Mouse (Mus musculus): Measurements from ENCODE around the gene Nr1i3. TPM values are rescaled to one million over a fixed set of nuclear protein-coding genes. Genes with fewer than 3 reads are reported as not detected.

The Nr1i3 gene
- 0.17 and 0.23 TPM in 2 replicates for polyA plus RNA-seq (2014; fragmentation: Nextera tagmentation; extraction: Ambion mirVana)

DNA sequence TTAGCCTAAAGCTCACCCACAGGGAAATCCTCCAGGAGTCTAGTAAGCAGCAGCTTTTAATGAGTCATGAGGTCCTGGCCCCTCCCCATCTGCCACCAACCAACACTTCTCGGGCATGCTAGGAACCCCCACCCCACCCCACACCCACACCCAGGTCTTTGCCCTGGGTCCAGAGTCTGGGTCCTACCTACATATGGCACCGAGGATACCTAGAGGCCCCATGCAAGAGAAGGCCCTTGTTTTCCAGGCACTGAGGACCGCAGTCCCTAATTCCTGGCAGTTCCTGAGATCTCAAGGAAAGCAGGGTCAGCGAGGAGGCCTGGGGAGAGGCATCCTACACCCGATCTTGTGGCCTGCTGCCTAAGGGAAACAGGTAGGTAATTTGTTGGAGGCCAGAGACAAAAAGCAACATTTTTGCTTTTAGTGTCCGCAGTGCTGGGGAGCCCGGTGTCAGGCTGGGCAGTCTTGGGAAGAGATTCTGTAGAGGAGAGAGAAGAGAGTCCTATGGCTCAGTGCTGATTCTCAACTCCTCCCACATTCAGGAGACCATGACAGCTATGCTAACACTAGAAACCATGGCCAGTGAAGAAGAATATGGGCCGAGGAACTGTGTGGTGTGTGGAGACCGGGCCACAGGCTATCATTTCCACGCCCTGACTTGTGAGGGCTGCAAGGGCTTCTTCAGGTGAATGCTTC, at the start of gene Nr1i3:
Nr1i3 (plus strand) TSS at position 170 of the 696 bp plus-strand sequence.
- Histone ChIP-seq H3K4me3 (ENCODE audit: low read depth, low read length) (no peak within 1 kb of the TSS), H3K36me3 (ENCODE audit: control insufficient read depth, insufficient read depth, low read length) (no peaks in the 10 kb centered on the region), H3K27me3 (ENCODE audit: control insufficient read depth, insufficient read depth, low read length) (no peaks in the 10 kb centered on the region), H3K4me1 (replicated peaks; ENCODE audit: control insufficient read depth, insufficient read depth, low read length) (no peaks in the 10 kb centered on the region), H3K4me2 (ENCODE audit: low read depth, low read length, severe bottlenecking) (no peak within 1 kb of the TSS), H3K9me3 (ENCODE audit: control insufficient read depth, low read length) (no peaks in the 10 kb centered on the region), H3K27ac (ENCODE audit: low read depth, low read length) (no peak within 1 kb of the TSS), H3K9ac (ENCODE audit: low read length) (no peak within 1 kb of the TSS)
- ATAC-seq (replicated peaks; ENCODE audit: low FRiP score), result no peak
- WGBS, result 71% methylated on average over 10 of the region's 10 CpGs
- no peak for DNase-seq (ENCODE audit: low spot score)

DNA sequence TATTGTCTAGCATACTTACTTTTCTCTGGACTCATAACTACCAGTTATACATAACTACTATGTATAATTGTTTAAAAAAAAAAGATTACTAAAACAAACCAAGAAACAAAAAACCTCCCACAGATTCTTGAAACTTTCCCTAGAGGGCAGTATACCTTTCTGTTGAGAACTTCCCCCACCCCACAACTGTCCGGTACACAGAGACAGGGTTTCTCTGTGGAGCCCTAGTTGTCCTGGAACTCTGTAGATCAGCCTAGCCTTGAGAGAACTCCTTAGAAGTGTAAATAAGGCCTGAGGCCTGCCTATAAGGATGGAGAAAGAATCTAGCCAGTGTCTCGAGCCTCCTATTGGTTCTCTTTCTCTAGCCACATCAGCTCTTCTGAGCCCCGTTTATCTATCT, 49.5 kb upstream of the Nr1i3 start:
- no peak overlapping the region for H3K9ac ChIP-seq (ENCODE audit: low read length)
- no peak overlapping the region for H3K27ac ChIP-seq (ENCODE audit: low read depth, low read length)
- DNase-seq (ENCODE audit: low spot score), result no peak
- no peak overlapping the region for H3K4me3 ChIP-seq (ENCODE audit: low read depth, low read length)
- no peaks in the 10 kb centered on the region for H3K36me3 ChIP-seq (ENCODE audit: control insufficient read depth, insufficient read depth, low read length)
- peaks cover 7% of the 10 kb centered on the region; the same call in 1 of the 2 replicates for H3K27me3 ChIP-seq (ENCODE audit: control insufficient read depth, insufficient read depth, low read length)
- peaks cover 5% of the 10 kb centered on the region for H3K4me1 ChIP-seq (replicated peaks; ENCODE audit: control insufficient read depth, insufficient read depth, low read length)
- 42% methylated on average over 3 of the region's 3 CpGs for WGBS
- ATAC-seq (replicated peaks; ENCODE audit: low FRiP score), result no peak
- no peak overlapping the region for H3K4me2 ChIP-seq (ENCODE audit: low read depth, low read length, severe bottlenecking)
- no peaks in the 10 kb centered on the region for H3K9me3 ChIP-seq (ENCODE audit: control insufficient read depth, low read length)

DNA sequence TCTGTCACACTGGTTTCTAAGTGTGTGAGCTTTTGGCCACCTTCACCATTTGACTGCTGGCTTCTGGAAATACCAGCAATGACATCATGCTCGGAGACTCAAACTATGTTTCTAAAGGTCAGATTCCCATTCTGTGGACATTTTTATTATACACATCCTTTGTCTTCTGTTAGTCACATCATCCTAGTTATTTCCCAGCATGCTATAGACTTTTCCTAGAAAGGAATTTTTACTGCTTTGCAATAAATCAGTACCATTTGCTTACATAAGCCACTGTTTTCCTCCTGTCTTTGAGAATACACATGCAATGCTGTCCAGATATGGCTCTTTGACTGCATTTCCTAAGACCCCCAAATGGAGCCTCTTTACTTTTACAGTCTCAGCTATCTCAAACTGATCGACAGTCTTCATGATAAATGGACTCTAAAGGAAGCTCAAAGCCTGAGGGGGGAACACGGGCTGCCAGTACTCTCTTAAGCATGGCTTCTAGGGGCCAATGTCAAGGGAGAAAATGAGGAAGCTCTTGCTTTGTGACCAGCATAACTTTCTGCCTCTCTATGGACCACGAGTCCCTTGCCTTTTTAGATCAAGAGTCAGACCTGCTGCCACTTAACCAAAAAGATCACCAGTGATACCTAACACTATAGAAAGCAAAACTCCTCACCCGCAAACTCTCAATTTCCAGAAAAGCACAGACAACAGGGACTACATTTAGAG, 48.0 kb upstream of the Nr1i3 start:
- no peaks in the 10 kb centered on the region for H3K36me3 ChIP-seq (ENCODE audit: control insufficient read depth, insufficient read depth, low read length)
- ATAC-seq (replicated peaks; ENCODE audit: low FRiP score) (no peak), DNase-seq (ENCODE audit: low spot score) (no peak)
- no peaks in the 10 kb centered on the region for H3K4me1 ChIP-seq (replicated peaks; ENCODE audit: control insufficient read depth, insufficient read depth, low read length)
- no peak overlapping the region for H3K4me2 ChIP-seq (ENCODE audit: low read depth, low read length, severe bottlenecking)
- 82% methylated on average over 5 of the region's 5 CpGs for WGBS
- H3K9ac ChIP-seq (ENCODE audit: low read length), result no peak overlapping the region
- no peaks in the 10 kb centered on the region for H3K27me3 ChIP-seq (ENCODE audit: control insufficient read depth, insufficient read depth, low read length)
- no peaks in the 10 kb centered on the region for H3K9me3 ChIP-seq (ENCODE audit: control insufficient read depth, low read length)
- no peak overlapping the region for H3K4me3 ChIP-seq (ENCODE audit: low read depth, low read length)
- no peak overlapping the region for H3K27ac ChIP-seq (ENCODE audit: low read depth, low read length)

DNA sequence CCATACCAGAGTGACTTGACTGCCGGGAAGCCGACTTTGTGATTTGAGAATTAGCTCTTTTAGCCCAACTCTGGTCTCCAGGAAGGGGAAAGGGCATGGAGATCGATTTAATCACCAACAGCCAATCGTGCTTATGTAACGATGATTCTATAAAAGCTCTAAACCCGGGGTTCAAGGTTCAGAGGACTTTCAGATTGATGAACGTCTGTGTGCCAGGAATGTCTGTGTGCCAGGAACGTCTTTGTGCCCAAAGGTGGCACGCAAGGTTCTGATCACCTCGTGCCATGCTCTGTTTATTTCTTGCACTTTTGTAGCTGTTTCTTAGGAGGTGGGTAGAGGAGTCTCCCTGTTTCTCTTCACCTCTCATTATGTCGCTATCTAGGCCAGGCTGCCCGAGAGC, 44.9 kb upstream of the Nr1i3 start:
- Histone ChIP-seq H3K4me2 (ENCODE audit: low read depth, low read length, severe bottlenecking) (no peak overlapping the region), H3K27me3 (ENCODE audit: control insufficient read depth, insufficient read depth, low read length) (no peaks in the 10 kb centered on the region), H3K4me3 (ENCODE audit: low read depth, low read length) (no peak overlapping the region), H3K36me3 (ENCODE audit: control insufficient read depth, insufficient read depth, low read length) (no peaks in the 10 kb centered on the region), H3K27ac (ENCODE audit: low read depth, low read length) (no peak overlapping the region), H3K4me1 (replicated peaks; ENCODE audit: control insufficient read depth, insufficient read depth, low read length) (no peaks in the 10 kb centered on the region), H3K9ac (ENCODE audit: low read length) (no peak overlapping the region), H3K9me3 (ENCODE audit: control insufficient read depth, low read length) (no peaks in the 10 kb centered on the region)
- DNase-seq (ENCODE audit: low spot score), result no peak
- no peak for ATAC-seq (replicated peaks; ENCODE audit: low FRiP score)
- 90% methylated on average over 12 of the region's 12 CpGs for WGBS

DNA sequence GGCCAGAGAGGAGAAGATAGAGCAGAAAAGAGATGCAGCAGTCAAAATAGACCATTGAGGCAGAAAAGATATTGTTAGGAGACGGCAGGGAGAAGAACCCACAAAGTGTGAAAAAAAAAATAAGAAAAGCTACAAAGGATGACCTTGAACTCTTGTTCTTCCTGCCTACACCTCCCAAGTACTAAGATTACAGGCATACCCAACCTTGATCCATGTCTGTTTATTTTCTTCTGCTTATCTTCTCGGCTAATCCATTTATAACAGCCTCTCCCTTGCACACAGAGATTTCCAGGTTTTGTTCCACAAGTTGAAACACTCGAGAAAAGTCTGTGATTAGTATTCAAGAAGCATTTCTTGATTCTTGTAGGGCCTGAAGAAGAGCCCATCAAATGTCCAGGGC, 43.9 kb upstream of the Nr1i3 start:
- DNase-seq (ENCODE audit: low spot score) (no peak), ATAC-seq (replicated peaks; ENCODE audit: low FRiP score) (no peak)
- no peak overlapping the region for H3K27ac ChIP-seq (ENCODE audit: low read depth, low read length)
- H3K27me3 ChIP-seq (ENCODE audit: control insufficient read depth, insufficient read depth, low read length), result no peaks in the 10 kb centered on the region
- no peak overlapping the region for H3K9ac ChIP-seq (ENCODE audit: low read length)
- no peak overlapping the region for H3K4me3 ChIP-seq (ENCODE audit: low read depth, low read length)
- H3K4me1 ChIP-seq (replicated peaks; ENCODE audit: control insufficient read depth, insufficient read depth, low read length), result no peaks in the 10 kb centered on the region
- no peak overlapping the region for H3K4me2 ChIP-seq (ENCODE audit: low read depth, low read length, severe bottlenecking)
- WGBS, result 66% methylated on average over 3 of the region's 3 CpGs
- no peaks in the 10 kb centered on the region for H3K36me3 ChIP-seq (ENCODE audit: control insufficient read depth, insufficient read depth, low read length)
- no peaks in the 10 kb centered on the region for H3K9me3 ChIP-seq (ENCODE audit: control insufficient read depth, low read length)

DNA sequence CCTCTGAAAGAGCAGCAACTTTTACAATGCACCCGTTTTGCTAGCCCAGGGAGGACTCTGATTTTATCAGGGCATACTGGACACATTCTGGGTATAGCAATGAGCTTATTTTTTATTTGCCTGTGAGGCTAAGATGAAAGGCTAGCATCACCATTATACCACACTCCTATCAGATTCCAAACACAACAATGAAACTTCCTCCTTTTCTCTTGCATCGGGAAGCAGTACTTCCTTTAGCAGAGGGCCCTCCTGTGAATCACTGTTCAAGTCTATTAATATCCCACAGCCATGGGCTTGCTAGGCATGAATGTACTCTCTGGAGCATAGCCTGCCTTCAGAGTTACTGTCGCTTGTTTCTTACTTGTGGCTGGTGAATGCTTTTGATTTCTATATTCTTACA, 42.6 kb upstream of the Nr1i3 start:
- ATAC-seq (replicated peaks; ENCODE audit: low FRiP score) (no peak), DNase-seq (ENCODE audit: low spot score) (no peak)
- no peak overlapping the region for H3K9ac ChIP-seq (ENCODE audit: low read length)
- H3K9me3 ChIP-seq (ENCODE audit: control insufficient read depth, low read length), result no peaks in the 10 kb centered on the region
- 70% methylated on average over 3 of the region's 3 CpGs for WGBS
- H3K4me1 ChIP-seq (replicated peaks; ENCODE audit: control insufficient read depth, insufficient read depth, low read length), result no peaks in the 10 kb centered on the region
- no peak overlapping the region for H3K4me3 ChIP-seq (ENCODE audit: low read depth, low read length)
- no peak overlapping the region for H3K27ac ChIP-seq (ENCODE audit: low read depth, low read length)
- no peaks in the 10 kb centered on the region for H3K36me3 ChIP-seq (ENCODE audit: control insufficient read depth, insufficient read depth, low read length)
- no peaks in the 10 kb centered on the region for H3K27me3 ChIP-seq (ENCODE audit: control insufficient read depth, insufficient read depth, low read length)
- H3K4me2 ChIP-seq (ENCODE audit: low read depth, low read length, severe bottlenecking), result no peak overlapping the region

DNA sequence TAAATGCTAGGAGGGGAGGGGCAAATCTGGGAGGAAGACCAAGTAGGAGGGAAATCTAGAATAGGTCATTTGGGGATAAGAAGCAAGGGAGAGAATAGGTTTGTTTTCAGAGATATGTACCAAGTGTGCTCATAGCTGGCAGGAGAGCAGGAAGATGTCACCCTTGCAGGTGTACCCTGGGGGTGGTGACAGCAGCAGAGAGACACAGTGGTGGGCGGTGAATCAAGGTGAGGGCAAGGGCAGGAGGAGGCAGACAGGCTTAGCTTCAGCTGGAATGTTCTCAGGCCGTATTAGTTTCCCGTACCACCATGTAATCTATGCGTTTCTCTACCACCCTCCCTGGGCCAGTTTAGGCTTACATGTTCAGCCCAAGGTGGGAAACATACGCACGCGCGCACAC, 41.0 kb upstream of the Nr1i3 start:
- Histone ChIP-seq H3K9me3 (ENCODE audit: control insufficient read depth, low read length) (no peaks in the 10 kb centered on the region), H3K36me3 (ENCODE audit: control insufficient read depth, insufficient read depth, low read length) (no peaks in the 10 kb centered on the region), H3K4me1 (replicated peaks; ENCODE audit: control insufficient read depth, insufficient read depth, low read length) (no peaks in the 10 kb centered on the region), H3K27me3 (ENCODE audit: control insufficient read depth, insufficient read depth, low read length) (no peaks in the 10 kb centered on the region), H3K9ac (ENCODE audit: low read length) (no peak overlapping the region), H3K4me3 (ENCODE audit: low read depth, low read length) (no peak overlapping the region), H3K27ac (ENCODE audit: low read depth, low read length) (no peak overlapping the region), H3K4me2 (ENCODE audit: low read depth, low read length, severe bottlenecking) (no peak overlapping the region)
- ATAC-seq (replicated peaks; ENCODE audit: low FRiP score) (no peak), DNase-seq (ENCODE audit: low spot score) (no peak)
- WGBS, result 93% methylated on average over 8 of the region's 8 CpGs

DNA sequence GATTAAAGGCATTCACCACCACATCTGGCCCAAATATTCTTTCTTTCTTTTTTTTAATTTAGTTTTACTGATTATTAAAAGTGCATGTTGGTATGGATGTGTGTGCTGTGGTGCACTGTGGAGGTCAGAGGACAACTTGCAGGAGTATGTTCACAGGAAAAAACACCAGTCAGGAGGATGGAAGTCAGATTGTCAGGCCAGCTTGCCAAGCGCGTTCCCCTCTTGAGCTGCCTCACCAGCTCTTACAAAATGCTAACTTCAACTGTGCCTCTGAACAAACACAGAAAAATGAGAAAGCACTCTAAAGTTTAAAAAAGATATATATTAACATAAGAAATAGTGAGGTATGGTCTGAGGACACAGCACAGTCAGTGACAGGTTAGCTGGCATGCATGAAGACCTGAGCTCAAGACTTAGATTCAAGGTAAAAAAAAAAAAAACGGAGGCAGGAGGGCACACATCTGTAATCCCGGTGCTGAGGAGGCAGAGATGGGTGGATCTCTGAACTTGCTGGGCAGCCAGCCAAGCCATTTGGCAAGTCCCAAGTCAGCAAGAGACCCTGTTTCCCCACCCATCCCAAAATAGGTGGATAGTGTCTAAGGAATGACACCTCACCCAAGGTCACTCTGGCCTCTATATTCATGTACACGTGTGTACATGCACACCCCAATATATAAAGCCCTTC, 34.1 kb upstream of the Nr1i3 start:
- H3K9me3 ChIP-seq (ENCODE audit: control insufficient read depth, low read length), result no peaks in the 10 kb centered on the region
- DNase-seq (ENCODE audit: low spot score) (no peak), ATAC-seq (replicated peaks; ENCODE audit: low FRiP score) (no peak)
- no peaks in the 10 kb centered on the region for H3K4me1 ChIP-seq (replicated peaks; ENCODE audit: control insufficient read depth, insufficient read depth, low read length)
- no peak overlapping the region for H3K9ac ChIP-seq (ENCODE audit: low read length)
- no peaks in the 10 kb centered on the region for H3K27me3 ChIP-seq (ENCODE audit: control insufficient read depth, insufficient read depth, low read length)
- H3K27ac ChIP-seq (ENCODE audit: low read depth, low read length), result no peak overlapping the region
- H3K4me3 ChIP-seq (ENCODE audit: low read depth, low read length), result no peak overlapping the region
- 79% methylated on average over 5 of the region's 5 CpGs for WGBS
- H3K4me2 ChIP-seq (ENCODE audit: low read depth, low read length, severe bottlenecking), result no peak overlapping the region
- no peaks in the 10 kb centered on the region for H3K36me3 ChIP-seq (ENCODE audit: control insufficient read depth, insufficient read depth, low read length)

All from forebrain, embryonic 11.5 days (tissue).